Mouse (Mus musculus): ENCODE results near the gene Cfc1. TPM values are rescaled to one million over a fixed set of nuclear protein-coding genes. Genes with fewer than 3 reads are reported as not detected.

The Cfc1 gene
- polyA plus RNA-seq, 1 experiment, result not detected

GRCm38 (mm10) chr1:34536291-34536766, 881 bp downstream of the Cfc1 start:
- Histone ChIP-seq H3K36me3 (ENCODE audit: control insufficient read depth) (no peaks in the 10 kb centered on the region), H3K27me3 (ENCODE audit: control insufficient read depth) (peaks cover 28% of the 10 kb centered on the region), H3K9me3 (ENCODE audit: control insufficient read depth, low read length) (no peaks in the 10 kb centered on the region), H3K4me3 (replicated peaks) (no peak overlapping the region), H3K4me1 (ENCODE audit: control insufficient read depth) (no peaks in the 10 kb centered on the region)
- no peak for TF ChIP-seq GATA1 (IDR thresholded peaks at IDR 0.05; ENCODE audit: low read length)
- TF ChIP-seq TAL1 (IDR thresholded peaks at IDR 0.05; ENCODE audit: low read length), result no peak

GRCm38 (mm10) chr1:34536767-34537485, 1.5 kb downstream of the Cfc1 start:
- H3K36me3 ChIP-seq (ENCODE audit: control insufficient read depth), result no peaks in the 10 kb centered on the region
- TF ChIP-seq GATA1 (IDR thresholded peaks at IDR 0.05; ENCODE audit: low read length) (no peak), TAL1 (IDR thresholded peaks at IDR 0.05; ENCODE audit: low read length) (no peak)
- no peaks in the 10 kb centered on the region for H3K9me3 ChIP-seq (ENCODE audit: control insufficient read depth, low read length)
- H3K4me3 ChIP-seq (replicated peaks), result no peak overlapping the region
- peaks cover 28% of the 10 kb centered on the region for H3K27me3 ChIP-seq (ENCODE audit: control insufficient read depth)
- no peaks in the 10 kb centered on the region for H3K4me1 ChIP-seq (ENCODE audit: control insufficient read depth)

- no peaks in the 10 kb centered on the region for H3K36me3 ChIP-seq (ENCODE audit: control insufficient read depth)
- no peaks in the 10 kb centered on the region for H3K9me3 ChIP-seq (ENCODE audit: control insufficient read depth, low read length)
- no peak overlapping the region for H3K4me3 ChIP-seq (replicated peaks)
- H3K4me1 ChIP-seq (ENCODE audit: control insufficient read depth), result no peaks in the 10 kb centered on the region
- no peaks in the 10 kb centered on the region for H3K27me3 ChIP-seq (ENCODE audit: control insufficient read depth)
- TF ChIP-seq GATA1 (IDR thresholded peaks at IDR 0.05; ENCODE audit: low read length) (no peak), TAL1 (IDR thresholded peaks at IDR 0.05; ENCODE audit: low read length) (no peak)
These were observed 11.6 kb downstream of the Cfc1 start for GRCm38 (mm10) chr1:34547074-34547473.

DNA sequence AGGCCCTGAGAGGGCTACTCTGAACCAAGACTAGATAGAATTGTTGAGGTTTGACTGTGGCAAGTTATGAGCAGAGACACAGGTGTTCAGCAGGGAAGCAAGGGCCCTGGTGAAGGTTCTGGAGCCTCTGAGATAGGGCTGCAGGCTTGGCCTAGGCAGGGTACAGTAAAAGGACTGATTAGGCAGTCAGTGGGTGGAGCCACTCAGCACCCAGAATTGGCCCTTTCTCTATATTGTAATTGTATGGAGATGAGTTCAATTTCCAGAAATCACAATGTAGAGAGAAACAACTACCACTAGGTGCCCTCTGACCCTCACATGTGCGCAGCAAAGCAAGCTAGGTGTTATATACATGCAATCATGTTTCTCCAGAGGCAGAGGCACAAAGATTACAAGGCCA, 18.2 kb downstream of the Cfc1 start:
- no peaks in the 10 kb centered on the region for H3K4me1 ChIP-seq (ENCODE audit: control insufficient read depth)
- no peaks in the 10 kb centered on the region for H3K36me3 ChIP-seq (ENCODE audit: control insufficient read depth)
- no peaks in the 10 kb centered on the region for H3K27me3 ChIP-seq (ENCODE audit: control insufficient read depth)
- H3K9me3 ChIP-seq (ENCODE audit: control insufficient read depth, low read length), result no peaks in the 10 kb centered on the region
- TF ChIP-seq TAL1 (IDR thresholded peaks at IDR 0.05; ENCODE audit: low read length), result no peak
- TF ChIP-seq GATA1 (IDR thresholded peaks at IDR 0.05; ENCODE audit: low read length), result no peak
- no peak overlapping the region for H3K4me3 ChIP-seq (replicated peaks)

DNA sequence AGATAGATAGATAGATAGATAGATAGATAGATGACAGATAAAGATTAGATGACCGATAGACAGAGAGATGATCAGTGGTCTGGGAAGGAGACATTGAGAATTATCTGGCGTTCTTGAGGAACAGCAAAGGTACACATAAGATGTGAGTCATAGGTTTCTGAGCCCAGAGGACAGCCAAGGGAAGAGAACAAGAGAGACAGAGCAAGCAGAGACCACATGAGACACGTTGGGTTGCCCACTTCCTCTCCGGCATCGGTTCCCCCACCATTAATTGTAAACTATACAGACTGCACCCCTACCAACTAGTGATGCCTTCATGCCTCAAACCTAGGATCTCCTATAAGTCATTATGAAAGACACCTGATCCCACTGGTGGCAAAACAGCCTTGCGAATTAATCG, 18.8 kb downstream of the Cfc1 start:
- no peak for TF ChIP-seq TAL1 (IDR thresholded peaks at IDR 0.05; ENCODE audit: low read length)
- TF ChIP-seq GATA1 (IDR thresholded peaks at IDR 0.05; ENCODE audit: low read length), result no peak
- H3K4me3 ChIP-seq (replicated peaks), result no peak overlapping the region
- H3K27me3 ChIP-seq (ENCODE audit: control insufficient read depth), result no peaks in the 10 kb centered on the region
- no peaks in the 10 kb centered on the region for H3K4me1 ChIP-seq (ENCODE audit: control insufficient read depth)
- no peaks in the 10 kb centered on the region for H3K9me3 ChIP-seq (ENCODE audit: control insufficient read depth, low read length)
- no peaks in the 10 kb centered on the region for H3K36me3 ChIP-seq (ENCODE audit: control insufficient read depth)

- no peak within 1 kb of the TSS for H3K4me3 ChIP-seq (replicated peaks)
- TF ChIP-seq GATA1 (IDR thresholded peaks at IDR 0.05; ENCODE audit: low read length) (no peak), TAL1 (IDR thresholded peaks at IDR 0.05; ENCODE audit: low read length) (no peak)
- no peaks in the 10 kb centered on the region for H3K9me3 ChIP-seq (ENCODE audit: control insufficient read depth, low read length)
- no peaks in the 10 kb centered on the region for H3K27me3 ChIP-seq (ENCODE audit: control insufficient read depth)
- H3K4me1 ChIP-seq (ENCODE audit: control insufficient read depth), result no peaks in the 10 kb centered on the region
- no peaks in the 10 kb centered on the region for H3K36me3 ChIP-seq (ENCODE audit: control insufficient read depth)
These were observed 25.4 kb downstream of the Cfc1 start, which contains the start of gene Prss40 for GRCm38 (mm10) chr1:34560843-34561242. Gene Prss40 (minus strand): TSS chr1:34560943.

GRCm38 (mm10) chr1:34564383-34565045, 29.1 kb downstream of the Cfc1 start:
- Histone ChIP-seq H3K9me3 (ENCODE audit: control insufficient read depth, low read length) (no peaks in the 10 kb centered on the region), H3K36me3 (ENCODE audit: control insufficient read depth) (no peaks in the 10 kb centered on the region), H3K27me3 (ENCODE audit: control insufficient read depth) (no peaks in the 10 kb centered on the region), H3K4me1 (ENCODE audit: control insufficient read depth) (no peaks in the 10 kb centered on the region), H3K4me3 (replicated peaks) (no peak overlapping the region)
- TF ChIP-seq GATA1 (IDR thresholded peaks at IDR 0.05; ENCODE audit: low read length), result no peak
- TF ChIP-seq TAL1 (IDR thresholded peaks at IDR 0.05; ENCODE audit: low read length), result no peak

DNA sequence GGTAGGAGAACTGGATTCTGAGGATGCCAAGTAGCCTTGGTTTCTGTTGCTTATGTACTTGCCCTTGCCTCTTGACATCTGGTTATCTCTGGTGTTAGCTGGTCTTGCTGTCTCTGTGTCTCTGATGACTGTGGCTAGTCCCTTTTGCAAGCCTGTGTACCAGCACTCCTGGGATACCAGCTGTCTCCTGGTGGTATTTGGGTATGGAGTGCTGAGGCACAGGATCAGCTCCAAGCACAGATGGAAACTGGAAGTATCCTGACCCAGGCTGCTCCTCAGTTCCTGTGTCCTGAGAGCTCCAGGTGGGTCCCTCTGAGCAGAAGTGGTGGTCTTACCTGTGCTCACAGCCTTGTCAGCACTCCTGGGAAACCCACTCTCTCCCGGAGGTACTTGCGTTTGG, 32.7 kb downstream of the Cfc1 start:
- Histone ChIP-seq H3K4me3 (replicated peaks) (no peak overlapping the region), H3K9me3 (ENCODE audit: control insufficient read depth, low read length) (no peaks in the 10 kb centered on the region), H3K4me1 (ENCODE audit: control insufficient read depth) (no peaks in the 10 kb centered on the region), H3K36me3 (ENCODE audit: control insufficient read depth) (no peaks in the 10 kb centered on the region), H3K27me3 (ENCODE audit: control insufficient read depth) (no peaks in the 10 kb centered on the region)
- TF ChIP-seq TAL1 (IDR thresholded peaks at IDR 0.05; ENCODE audit: low read length), result no peak
- TF ChIP-seq GATA1 (IDR thresholded peaks at IDR 0.05; ENCODE audit: low read length), result no peak

DNA sequence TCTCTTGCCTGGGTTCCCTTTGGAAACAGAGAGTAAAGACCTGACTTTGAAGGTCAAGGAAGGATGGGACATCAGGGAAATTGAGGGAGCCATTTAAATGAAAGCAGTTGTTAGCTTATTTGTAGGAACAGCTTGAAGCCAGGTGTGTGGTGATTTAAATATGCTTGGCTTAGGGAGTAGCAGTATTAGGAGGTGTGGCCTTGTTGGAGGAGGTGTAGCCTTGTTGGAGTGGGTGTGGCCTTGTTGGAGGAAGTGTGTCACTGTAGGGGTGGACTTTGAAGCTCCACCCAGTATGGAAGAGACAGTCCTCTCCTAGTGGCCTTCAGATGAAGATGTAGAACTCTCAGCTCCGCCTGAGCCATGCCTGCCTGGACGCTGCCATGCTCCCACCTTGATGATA, 34.4 kb downstream of the Cfc1 start:
- H3K4me1 ChIP-seq (ENCODE audit: control insufficient read depth), result no peaks in the 10 kb centered on the region
- TF ChIP-seq TAL1 (IDR thresholded peaks at IDR 0.05; ENCODE audit: low read length) (no peak), GATA1 (IDR thresholded peaks at IDR 0.05; ENCODE audit: low read length) (no peak)
- no peaks in the 10 kb centered on the region for H3K27me3 ChIP-seq (ENCODE audit: control insufficient read depth)
- H3K4me3 ChIP-seq (replicated peaks), result no peak overlapping the region
- H3K36me3 ChIP-seq (ENCODE audit: control insufficient read depth), result no peaks in the 10 kb centered on the region
- no peaks in the 10 kb centered on the region for H3K9me3 ChIP-seq (ENCODE audit: control insufficient read depth, low read length)

All from erythroblast, embryonic 14.5 days (primary cell).